Mouse (Mus musculus) monocyte, adult 2 months (primary cell): ENCODE results near the gene Atg101.

Source experiments
- DNase-seq, 2 experiments: peaks; one replicate each; pipeline ENCODE4 v3.0.0; 2022; ENCODE audit warnings: low spot score in 2 of 2, low read depth in 1 of 2

The Atg101 gene

DNA sequence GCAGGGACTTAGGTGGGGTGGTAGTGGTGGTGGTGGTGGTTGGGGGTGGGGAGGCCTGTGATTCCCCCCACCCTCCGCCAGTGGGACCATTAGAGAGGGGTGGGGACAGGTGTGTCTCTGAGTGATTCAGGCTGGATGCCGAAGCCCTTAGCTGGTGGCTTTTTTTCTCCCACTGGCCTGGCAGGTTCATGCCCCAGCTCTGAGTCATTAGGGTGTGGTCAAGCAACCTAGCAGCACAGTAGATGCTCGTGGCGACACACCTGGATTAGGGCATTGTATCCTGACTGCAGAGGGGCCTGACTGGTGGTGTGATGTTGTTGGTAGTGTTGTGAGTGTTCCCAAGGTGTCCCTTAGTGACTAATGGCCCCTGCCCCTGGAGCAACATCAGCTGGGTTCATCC, 47.0 kb downstream of the Atg101 start:
- DNase-seq, result no peak

DNA sequence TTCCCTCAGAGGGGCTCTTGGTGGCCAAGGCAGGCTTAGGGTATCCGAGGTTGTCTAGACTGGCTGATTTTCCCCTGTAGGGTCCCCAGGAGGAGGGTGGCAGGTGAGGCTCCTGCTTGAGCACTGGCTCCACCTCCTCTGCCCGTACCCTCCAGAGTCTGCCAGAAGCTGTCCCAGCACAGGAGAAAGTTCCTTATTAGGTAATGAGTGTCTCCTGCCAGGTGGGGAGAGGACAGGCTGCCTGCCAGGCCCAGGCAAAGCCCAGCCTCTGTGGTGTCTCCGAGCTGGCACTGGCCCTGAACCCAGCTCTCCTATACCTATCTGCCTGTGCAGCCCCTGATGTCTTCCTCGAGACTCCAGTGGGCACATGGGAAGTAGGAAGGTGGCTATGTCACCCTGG, 48.3 kb downstream of the Atg101 start:
- no peak for DNase-seq

DNA sequence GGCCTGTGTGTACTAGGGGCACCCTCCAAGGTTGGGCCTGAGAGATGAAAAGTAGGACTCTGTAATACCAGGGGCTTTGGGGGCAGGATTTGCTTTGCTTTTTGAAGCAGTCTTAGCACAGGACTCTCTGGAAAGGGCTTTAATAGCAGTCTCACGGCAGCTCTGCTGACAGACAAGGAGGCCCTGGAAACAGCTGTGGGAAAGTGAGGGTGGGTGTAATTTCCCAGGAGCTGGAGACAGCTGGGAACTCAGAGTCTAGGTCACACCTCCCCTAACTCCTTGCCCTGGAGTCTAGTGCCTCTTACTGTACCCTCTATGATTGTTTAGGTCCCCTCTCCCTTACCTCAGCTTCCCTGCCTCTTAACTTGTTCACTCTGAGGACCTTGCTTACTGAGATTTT, 49.1 kb downstream of the Atg101 start:
- no peak for DNase-seq

DNA sequence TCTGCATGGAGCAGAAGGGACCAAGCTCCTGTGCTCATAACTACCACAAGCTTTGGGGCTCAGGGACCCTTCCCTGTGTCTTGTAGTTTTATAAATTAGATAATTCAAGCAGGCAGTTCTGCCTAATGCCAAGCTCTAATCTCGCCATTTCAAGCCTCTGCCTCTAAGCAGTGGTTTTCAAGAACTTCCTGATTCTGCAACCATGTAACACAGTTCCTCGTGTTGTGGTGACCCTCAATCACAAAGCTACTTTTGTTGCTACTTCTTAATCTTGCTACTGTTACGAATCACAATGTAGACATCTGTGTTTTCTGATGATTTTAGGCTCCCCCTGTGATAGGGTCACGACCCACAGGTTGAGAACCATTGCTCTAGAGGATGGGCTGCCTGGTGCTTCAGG, 49.6 kb downstream of the Atg101 start:
- DNase-seq, result no peak

DNA sequence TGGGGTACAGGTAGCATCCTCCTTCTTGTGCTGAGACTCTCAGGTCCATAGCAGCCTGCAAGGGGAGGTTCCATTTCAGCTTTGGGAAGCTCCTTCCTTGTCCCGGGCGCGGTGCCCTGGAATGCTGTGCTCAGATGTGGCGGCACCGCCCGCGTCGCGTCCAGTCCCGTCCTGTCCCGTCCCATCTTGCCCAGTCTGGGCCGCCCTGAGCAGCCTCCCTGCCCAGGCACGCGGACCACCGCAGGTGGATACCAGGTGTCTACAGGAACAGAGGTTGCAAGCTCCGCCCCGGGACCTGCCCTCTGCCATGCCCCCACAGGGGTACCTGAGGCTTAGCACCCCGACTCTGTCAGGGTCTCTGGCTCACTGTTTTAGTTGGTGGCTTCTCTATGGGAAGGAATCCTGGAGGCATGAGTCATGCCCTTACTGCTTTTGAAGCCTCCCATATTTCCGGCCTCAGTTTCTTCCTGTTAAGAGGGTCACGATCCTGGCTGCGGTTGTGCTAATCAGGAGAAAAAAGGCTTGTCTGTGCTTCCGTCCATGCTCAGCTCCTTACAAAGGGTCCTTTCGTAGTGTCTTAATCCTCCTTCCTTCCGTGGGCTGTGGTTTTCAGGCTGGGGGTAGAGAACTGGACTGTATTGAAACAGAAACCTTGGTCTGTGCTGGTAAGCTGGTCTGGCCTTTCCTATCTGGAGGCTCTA, 52.6 kb downstream of the Atg101 start:
- DNase-seq, result no peak

DNA sequence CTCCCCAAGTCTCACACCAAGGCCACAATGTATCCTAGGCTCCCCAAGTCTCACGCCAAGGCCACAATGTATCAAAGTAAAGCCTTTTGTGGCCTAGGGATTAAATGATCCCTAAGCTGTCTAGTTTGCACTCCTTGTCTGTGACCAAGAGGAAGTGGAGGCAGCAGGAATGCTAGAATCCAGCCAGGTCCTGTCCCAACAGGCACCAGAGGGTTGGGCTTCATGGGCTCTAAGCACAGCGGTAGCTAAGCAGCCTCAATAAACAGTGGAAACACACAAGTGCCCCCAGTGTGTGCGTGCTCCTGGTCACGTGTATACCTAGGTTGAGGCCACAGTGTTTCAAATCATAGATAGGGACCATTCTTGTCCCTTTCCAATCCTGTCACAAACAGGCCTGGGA, 54.3 kb downstream of the Atg101 start:
- DNase-seq, result no peak

DNA sequence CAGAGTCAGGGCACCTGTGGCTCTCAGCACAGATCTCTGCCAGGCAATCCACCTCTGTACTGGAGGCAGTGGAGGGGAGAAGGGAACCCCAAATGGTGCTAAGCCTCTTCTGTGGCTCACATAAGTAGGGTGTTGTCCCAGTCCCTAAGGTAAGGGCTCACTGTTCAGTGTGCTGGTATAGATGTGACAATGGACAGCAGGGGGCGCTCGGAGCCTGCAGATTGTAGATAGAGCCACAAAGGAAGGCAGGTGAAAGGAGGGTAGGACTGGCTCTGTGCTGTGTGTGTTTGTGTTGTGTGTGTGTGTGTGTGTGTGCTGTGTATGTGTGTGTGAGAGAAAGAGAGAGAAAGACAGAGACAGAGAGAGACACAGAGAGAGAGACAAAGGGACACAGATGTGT, 55.5 kb downstream of the Atg101 start:
- peak in 1 of 2 experiments; percentile 71 for DNase-seq
